Mouse (Mus musculus): ENCODE data around the gene Tmem204. TPM values are rescaled to one million over a fixed set of nuclear protein-coding genes. Genes with fewer than 3 reads are reported as not detected.
A peak's percentile ranks its signal among the peaks of the same experiment; 100 is the strongest.

Tmem204 gene
- polyA plus RNA-seq, 1 experiment: 17.7 TPM

GRCm38 (mm10) chr17:25077771-25078372 is 5.5 kb downstream of the Tmem204 start:
- Histone ChIP-seq H3K27ac (ENCODE audit: insufficient read depth, low read depth, low read length) (no peak overlapping the region), H3K4me3 (ENCODE audit: low read depth, low read length) (peak overlapping the region; percentile 45)
- 63% methylated on average over 13 of the region's 13 CpGs for WGBS

GRCm38 (mm10) chr17:25076906-25077305 is 6.5 kb downstream of the Tmem204 start:
- H3K27ac ChIP-seq (ENCODE audit: insufficient read depth, low read depth, low read length): no peak overlapping the region
- H3K36me3 ChIP-seq (ENCODE audit: control insufficient read depth, insufficient read depth, low read length): no peaks in the 10 kb centered on the region
- no peak overlapping the region for H3K4me3 ChIP-seq (ENCODE audit: low read depth, low read length)
- 81% methylated on average over 4 of the region's 4 CpGs for WGBS
- H3K4me1 ChIP-seq (ENCODE audit: control insufficient read depth, insufficient read depth, insufficient read length, low read length): no peaks in the 10 kb centered on the region
- no peaks in the 10 kb centered on the region for H3K27me3 ChIP-seq (ENCODE audit: control insufficient read depth, insufficient read depth, low read length)
- TF ChIP-seq CTCF (IDR thresholded peaks at IDR 0.05; ENCODE audit: extremely low read depth, insufficient read length, insufficient replicate concordance, low read depth, low read length) (no peak), POLR2A (IDR thresholded peaks at IDR 0.05; ENCODE audit: low read depth, low read length) (no peak)

More at GRCm38 (mm10) chr17:25077771-25078372, 5.5 kb downstream of the Tmem204 start:
- no peak for TF ChIP-seq POLR2A (IDR thresholded peaks at IDR 0.05; ENCODE audit: low read depth, low read length)
- no peak for TF ChIP-seq CTCF (IDR thresholded peaks at IDR 0.05; ENCODE audit: extremely low read depth, insufficient read length, insufficient replicate concordance, low read depth, low read length)
- H3K36me3 ChIP-seq (ENCODE audit: control insufficient read depth, insufficient read depth, low read length): no peaks in the 10 kb centered on the region
- no peaks in the 10 kb centered on the region for H3K27me3 ChIP-seq (ENCODE audit: control insufficient read depth, insufficient read depth, low read length)
- 0 out of 2 replicates have a peak, but pooled peaks cover 1% of the 10 kb centered on the region for H3K4me1 ChIP-seq (ENCODE audit: control insufficient read depth, insufficient read depth, insufficient read length, low read length)

GRCm38 (mm10) chr17:25068690-25069089 is 14.7 kb downstream of the Tmem204 start:
- Histone ChIP-seq H3K27ac (ENCODE audit: insufficient read depth, low read depth, low read length) (peak overlapping the region; percentile 49; the same call in 1 of the 2 replicates), H3K27me3 (ENCODE audit: control insufficient read depth, insufficient read depth, low read length) (no peaks in the 10 kb centered on the region), H3K4me1 (ENCODE audit: control insufficient read depth, insufficient read depth, insufficient read length, low read length) (0 out of 2 replicates have a peak, but pooled peaks cover 3% of the 10 kb centered on the region), H3K4me3 (ENCODE audit: low read depth, low read length) (no peak overlapping the region), H3K36me3 (ENCODE audit: control insufficient read depth, insufficient read depth, low read length) (0 out of 2 replicates have a peak, but pooled peaks cover 3% of the 10 kb centered on the region)
- TF ChIP-seq CTCF (IDR thresholded peaks at IDR 0.05; ENCODE audit: extremely low read depth, insufficient read length, insufficient replicate concordance, low read depth, low read length) (no peak), POLR2A (IDR thresholded peaks at IDR 0.05; ENCODE audit: low read depth, low read length) (no peak)
- 60% methylated on average over 2 of the region's 2 CpGs for WGBS

DNA sequence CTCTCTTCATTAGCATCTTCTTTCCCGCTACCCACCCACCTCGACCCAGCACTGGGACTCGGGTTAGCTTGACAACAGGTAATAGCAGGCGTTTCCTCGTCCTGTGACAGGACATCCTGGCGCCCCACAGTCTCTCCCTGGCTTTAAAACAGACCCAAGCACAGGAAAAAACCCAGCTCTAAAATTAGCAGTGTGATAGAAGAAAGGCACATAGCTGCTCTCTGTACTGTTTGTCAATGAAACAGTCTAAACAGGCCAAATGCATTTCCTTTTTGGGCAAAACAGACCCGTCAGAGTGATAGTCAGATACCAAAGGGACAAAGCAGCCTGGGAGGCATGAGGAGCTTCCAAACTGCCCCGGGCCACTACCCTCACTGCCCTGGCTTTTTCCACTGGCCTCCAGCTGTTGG is 15.9 kb downstream of the Tmem204 start:
- Histone ChIP-seq H3K36me3 (ENCODE audit: control insufficient read depth, insufficient read depth, low read length) (0 out of 2 replicates have a peak, but pooled peaks cover 3% of the 10 kb centered on the region), H3K4me3 (ENCODE audit: low read depth, low read length) (no peak overlapping the region), H3K4me1 (ENCODE audit: control insufficient read depth, insufficient read depth, insufficient read length, low read length) (0 out of 2 replicates have a peak, but pooled peaks cover 3% of the 10 kb centered on the region), H3K27me3 (ENCODE audit: control insufficient read depth, insufficient read depth, low read length) (no peaks in the 10 kb centered on the region), H3K27ac (ENCODE audit: insufficient read depth, low read depth, low read length) (peak overlapping the region; percentile 71)
- TF ChIP-seq POLR2A (IDR thresholded peaks at IDR 0.05; ENCODE audit: low read depth, low read length) (no peak), CTCF (IDR thresholded peaks at IDR 0.05; ENCODE audit: extremely low read depth, insufficient read length, insufficient replicate concordance, low read depth, low read length) (no peak)
- WGBS: 69% methylated on average over 8 of the region's 8 CpGs

DNA sequence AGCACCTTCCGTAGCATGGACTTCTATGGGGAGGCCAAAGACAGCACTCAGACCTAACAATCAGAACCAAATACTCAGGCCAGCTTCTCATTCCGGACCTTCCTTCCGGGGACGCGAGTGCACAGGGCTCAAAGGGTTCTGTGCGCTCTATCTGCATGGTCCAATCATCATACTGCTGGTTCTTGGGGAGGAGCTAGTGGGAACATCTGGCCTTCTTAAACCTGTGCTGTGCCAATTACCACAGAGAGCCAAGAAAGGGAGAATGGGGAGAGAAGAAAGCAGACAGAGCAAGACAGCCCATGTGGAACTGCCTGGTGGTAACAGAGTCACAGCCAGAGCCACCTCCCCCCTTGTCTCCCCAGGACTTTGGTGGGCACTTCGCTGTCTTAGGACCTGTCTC is 16.8 kb downstream of the Tmem204 start:
- H3K27ac ChIP-seq (ENCODE audit: insufficient read depth, low read depth, low read length): peak overlapping the region; percentile 71
- 83% methylated on average over 7 of the region's 7 CpGs for whole genome bisulfite sequencing
- H3K4me1 ChIP-seq (ENCODE audit: control insufficient read depth, insufficient read depth, insufficient read length, low read length): 0 out of 2 replicates have a peak, but pooled peaks cover 3% of the 10 kb centered on the region
- no peak for TF ChIP-seq CTCF (IDR thresholded peaks at IDR 0.05; ENCODE audit: extremely low read depth, insufficient read length, insufficient replicate concordance, low read depth, low read length)
- TF ChIP-seq POLR2A (IDR thresholded peaks at IDR 0.05; ENCODE audit: low read depth, low read length): no peak
- no peaks in the 10 kb centered on the region for H3K27me3 ChIP-seq (ENCODE audit: control insufficient read depth, insufficient read depth, low read length)
- 0 out of 2 replicates have a peak, but pooled peaks cover 4% of the 10 kb centered on the region for H3K36me3 ChIP-seq (ENCODE audit: control insufficient read depth, insufficient read depth, low read length)
- H3K4me3 ChIP-seq (ENCODE audit: low read depth, low read length): no peak overlapping the region

GRCm38 (mm10) chr17:25065189-25065588 is 18.2 kb downstream of the Tmem204 start:
- Histone ChIP-seq H3K4me3 (ENCODE audit: low read depth, low read length) (no peak overlapping the region), H3K27ac (ENCODE audit: insufficient read depth, low read depth, low read length) (peak overlapping the region; percentile 56), H3K4me1 (ENCODE audit: control insufficient read depth, insufficient read depth, insufficient read length, low read length) (0 out of 2 replicates have a peak, but pooled peaks cover 3% of the 10 kb centered on the region), H3K27me3 (ENCODE audit: control insufficient read depth, insufficient read depth, low read length) (no peaks in the 10 kb centered on the region), H3K36me3 (ENCODE audit: control insufficient read depth, insufficient read depth, low read length) (0 out of 2 replicates have a peak, but pooled peaks cover 4% of the 10 kb centered on the region)
- WGBS: 90% methylated on average over 3 of the region's 3 CpGs
- TF ChIP-seq POLR2A (IDR thresholded peaks at IDR 0.05; ENCODE audit: low read depth, low read length): no peak
- TF ChIP-seq CTCF (IDR thresholded peaks at IDR 0.05; ENCODE audit: extremely low read depth, insufficient read length, insufficient replicate concordance, low read depth, low read length): no peak

GRCm38 (mm10) chr17:25064351-25064750 is 19.0 kb downstream of the Tmem204 start:
- Histone ChIP-seq H3K27ac (ENCODE audit: insufficient read depth, low read depth, low read length) (peak overlapping the region; percentile 76), H3K27me3 (ENCODE audit: control insufficient read depth, insufficient read depth, low read length) (no peaks in the 10 kb centered on the region), H3K36me3 (ENCODE audit: control insufficient read depth, insufficient read depth, low read length) (peaks cover 8% of the 10 kb centered on the region), H3K4me1 (ENCODE audit: control insufficient read depth, insufficient read depth, insufficient read length, low read length) (0 out of 2 replicates have a peak, but pooled peaks cover 3% of the 10 kb centered on the region), H3K4me3 (ENCODE audit: low read depth, low read length) (no peak overlapping the region)
- WGBS: 70% methylated on average over 9 of the region's 9 CpGs
- TF ChIP-seq CTCF (IDR thresholded peaks at IDR 0.05; ENCODE audit: extremely low read depth, insufficient read length, insufficient replicate concordance, low read depth, low read length) (no peak), POLR2A (IDR thresholded peaks at IDR 0.05; ENCODE audit: low read depth, low read length) (no peak)

Measured in small intestine, adult 2 months (tissue).